Mouse (Mus musculus): ENCODE results near the gene Ndufaf2.

DNA sequence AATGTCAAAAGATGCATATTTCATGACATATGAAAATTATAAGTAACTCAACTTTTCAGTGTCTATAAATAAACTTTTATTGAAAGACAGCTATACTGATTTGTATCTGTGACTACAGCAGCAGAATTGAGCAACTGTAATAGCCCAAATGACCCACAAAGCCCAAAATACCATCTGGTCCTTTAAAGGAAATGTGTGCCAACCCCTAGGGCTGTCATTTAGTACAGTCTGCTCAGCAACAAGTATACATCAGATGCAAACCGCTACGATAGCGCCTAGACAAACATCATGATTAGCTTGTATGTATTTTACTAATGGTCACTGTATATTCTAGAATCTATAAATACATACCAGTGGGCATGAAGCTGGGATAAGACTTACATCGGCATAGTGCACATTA is 74.3 kb downstream of the Ndufaf2 start:
- TF ChIP-seq FLI1 (IDR thresholded peaks at IDR 0.05; ENCODE audit: low read length) (no peak), GATA1 (IDR thresholded peaks at IDR 0.05; ENCODE audit: borderline replicate concordance, low read length) (no peak)
